Mouse (Mus musculus) brown adipose tissue, adult 24 weeks (tissue): ENCODE data around the gene Snapc3. TPM values are rescaled to one million over a fixed set of nuclear protein-coding genes. Genes with fewer than 3 reads are reported as not detected.
"Not testable (repeated sequence)": the region's sequence is repeated elsewhere in the genome, so short reads cannot be mapped to it uniquely, and the experiment has no call there.

ENCODE experiments used
- H3K27ac ChIP-seq: fragments of 200-500 bp; replicated peaks from 2 replicates; pipeline ENCODE4 v1.5.1; 2012; ENCODE audit warnings: low read depth, mild to moderate bottlenecking, low read length
- H3K4me1 ChIP-seq: fragments of 200-500 bp; 2 replicates; pipeline ENCODE4 v1.6.1; 2012; ENCODE audit warnings: low read length, mixed read lengths; ENCODE audit not compliant: control insufficient read depth, insufficient read depth, insufficient read length
- H3K4me3 ChIP-seq: fragments of 200-500 bp; 2 replicates; pipeline ENCODE4 v1.5.1; 2012; ENCODE audit warnings: low read depth, mild to moderate bottlenecking, low read length, moderate library complexity; ENCODE audit not compliant: insufficient read depth
- polyA plus RNA-seq: library from polyadenylated mRNA; stranded (reverse); fragments of >200 nt; gene quantifications from 2 replicates; pipeline ENCODE4 v1.2.4, GENCODE M21; 2012; ENCODE audit not compliant: missing spikeins, insufficient read depth, insufficient read length

Snapc3 gene
- polyA plus RNA-seq, 1 experiment: 9.6 TPM

GRCm38 (mm10) chr4:83436375-83436774 is 18.9 kb downstream of the Snapc3 start:
- no peak overlapping the region for H3K27ac ChIP-seq
- H3K4me3 ChIP-seq: no peak overlapping the region
- H3K4me1 ChIP-seq: no peaks in the 10 kb centered on the region

GRCm38 (mm10) chr4:83438116-83438515 is 20.6 kb downstream of the Snapc3 start:
- no peak overlapping the region for H3K27ac ChIP-seq
- H3K4me3 ChIP-seq: no peak overlapping the region

GRCm38 (mm10) chr4:83439045-83439444 is 21.5 kb downstream of the Snapc3 start:
- no peaks in the 10 kb centered on the region for H3K4me1 ChIP-seq
- H3K4me3 ChIP-seq: no peak overlapping the region
- no peak overlapping the region for H3K27ac ChIP-seq

More at GRCm38 (mm10) chr4:83438116-83438515, 20.6 kb downstream of the Snapc3 start:
- H3K4me1 ChIP-seq: no peaks in the 10 kb centered on the region

- no peaks in the 10 kb centered on the region for H3K4me1 ChIP-seq
- H3K27ac ChIP-seq: no peak overlapping the region
- H3K4me3 ChIP-seq: no peak overlapping the region
Observed at GRCm38 (mm10) chr4:83441050-83441449, 23.5 kb downstream of the Snapc3 start.

- no peak overlapping the region for H3K27ac ChIP-seq
- H3K4me3 ChIP-seq: no peak overlapping the region
- no peaks in the 10 kb centered on the region for H3K4me1 ChIP-seq
Observed at GRCm38 (mm10) chr4:83450785-83451184, 33.3 kb downstream of the Snapc3 start.

GRCm38 (mm10) chr4:83460106-83460505 is 42.6 kb downstream of the Snapc3 start:
- Histone ChIP-seq H3K4me1 (no peaks in the 10 kb centered on the region), H3K4me3 (no peak overlapping the region), H3K27ac (no peak overlapping the region)

- H3K4me3 ChIP-seq: no peak overlapping the region
Observed at GRCm38 (mm10) chr4:83464827-83465226, 47.3 kb downstream of the Snapc3 start.

GRCm38 (mm10) chr4:83467615-83468014 is 50.1 kb downstream of the Snapc3 start:
- no peaks in the 10 kb centered on the region for H3K4me1 ChIP-seq
- no peak overlapping the region for H3K4me3 ChIP-seq
- H3K27ac ChIP-seq: no peak overlapping the region

More at GRCm38 (mm10) chr4:83464827-83465226, 47.3 kb downstream of the Snapc3 start:
- H3K4me1 ChIP-seq: no peaks in the 10 kb centered on the region
- H3K27ac ChIP-seq: no peak overlapping the region

- no peak overlapping the region for H3K4me3 ChIP-seq
- H3K4me1 ChIP-seq: no peaks in the 10 kb centered on the region
- no peak overlapping the region for H3K27ac ChIP-seq
Observed at GRCm38 (mm10) chr4:83468208-83468607, 50.7 kb downstream of the Snapc3 start.

GRCm38 (mm10) chr4:83485250-83485649 is 67.7 kb downstream of the Snapc3 start:
- Histone ChIP-seq H3K4me1 (no peaks in the 10 kb centered on the region), H3K27ac (no peak overlapping the region), H3K4me3 (peak overlapping the region; percentile 75)

- Histone ChIP-seq H3K27ac (no peak overlapping the region), H3K4me1 (no peaks in the 10 kb centered on the region), H3K4me3 (peak overlapping the region; percentile 75)
Observed at GRCm38 (mm10) chr4:83485735-83486116, 68.2 kb downstream of the Snapc3 start.

- Histone ChIP-seq H3K4me3 (peak within 1 kb of the TSS; percentile 75), H3K4me1 (no peaks in the 10 kb centered on the region)
Observed at GRCm38 (mm10) chr4:83486117-83486901, 68.8 kb downstream of the Snapc3 start, which contains the start of gene Psip1. Gene Psip1, minus strand, starts transcription at chr4:83486459.

GRCm38 (mm10) chr4:83489121-83489520 is 71.6 kb downstream of the Snapc3 start:
- H3K27ac ChIP-seq: no peak overlapping the region
- H3K4me1 ChIP-seq: no peaks in the 10 kb centered on the region
- no peak overlapping the region for H3K4me3 ChIP-seq

More at GRCm38 (mm10) chr4:83486117-83486901, 68.8 kb downstream of the Snapc3 start, which contains the start of gene Psip1:
- H3K27ac ChIP-seq: peak within 1 kb of the TSS; percentile 89

GRCm38 (mm10) chr4:83493112-83493511 is 75.6 kb downstream of the Snapc3 start:
- Histone ChIP-seq H3K4me1 (peaks cover 2% of the 10 kb centered on the region; the same call in 1 of the 2 replicates), H3K4me3 (no peak overlapping the region), H3K27ac (no peak overlapping the region)

- H3K4me1 ChIP-seq: not testable (repeated sequence)
- Histone ChIP-seq H3K4me3 (peak overlapping the region; percentile 27; the same call in 1 of the 2 replicates), H3K27ac (peak overlapping the region; percentile 51)
Observed at GRCm38 (mm10) chr4:83497013-83497412, 79.5 kb downstream of the Snapc3 start.
